Mouse (Mus musculus) liver, embryonic 14.5 days (tissue): ENCODE measurements around the gene Il18r1.

ENCODE experiments used
- CTCF ChIP-seq: IDR thresholded peaks from 2 replicates; pipeline ENCODE4 v1.5.1; 2016; ENCODE audit warnings: antibody characterized with exemption, low read depth, control low read depth
- EP300 ChIP-seq: IDR thresholded peaks from 2 replicates; pipeline ENCODE4 v1.6.1; 2016; ENCODE audit warnings: antibody characterized with exemption, low read depth

DNA sequence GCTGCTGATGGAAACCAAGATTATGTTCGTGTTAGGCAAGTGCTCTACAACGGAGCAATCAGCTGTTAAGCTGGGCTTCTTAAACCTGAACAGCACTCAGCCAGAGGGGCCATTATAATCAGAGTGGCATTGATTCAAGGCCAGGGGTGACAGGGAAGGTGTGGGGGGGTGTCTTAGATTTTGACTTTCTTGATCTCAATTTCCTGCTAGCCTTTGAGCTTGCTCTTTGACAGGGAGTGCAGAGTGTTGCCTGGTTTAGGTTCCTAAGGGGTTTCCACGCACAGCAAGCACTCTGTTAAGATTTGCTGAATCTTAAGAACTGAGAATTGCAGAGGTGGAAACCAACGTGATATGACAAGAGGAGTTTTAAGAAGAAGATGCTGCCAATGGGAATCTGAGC lies 11.4 kb downstream of the Il18r1 start:
- TF ChIP-seq CTCF (no peak), EP300 (no peak)
